Mouse (Mus musculus): ENCODE measurements around the gene Tigd3. TPM values are rescaled to one million over a fixed set of nuclear protein-coding genes. Genes with fewer than 3 reads are reported as not detected.

Gene Tigd3
- polyA plus RNA-seq (2015; fragmentation: Nextera tagmentation; extraction: Ambion mirVana): 2.5 and 3.2 TPM in 2 replicates

- Histone ChIP-seq H3K4me2 (ENCODE audit: low read depth, low read length) (peak within 1 kb of the TSS; percentile 99), H3K27ac (ENCODE audit: low read length) (no peak within 1 kb of the TSS), H3K9ac (ENCODE audit: low read length) (peak within 1 kb of the TSS; percentile 87), H3K4me1 (replicated peaks; ENCODE audit: control insufficient read depth, insufficient read depth, low read length) (peaks cover 4% of the 10 kb centered on the region; the same call in 1 of the 2 replicates), H3K27me3 (ENCODE audit: control insufficient read depth, insufficient read depth, low read depth, low read length) (no peaks in the 10 kb centered on the region), H3K36me3 (ENCODE audit: control insufficient read depth, insufficient read depth, low read length) (peaks cover 17% of the 10 kb centered on the region), H3K4me3 (ENCODE audit: low read length) (peak within 1 kb of the TSS; percentile 71), H3K9me3 (ENCODE audit: control insufficient read depth, low read length) (no peaks in the 10 kb centered on the region)
- ATAC-seq (ENCODE audit: low read depth): peak; percentile 99
- whole genome bisulfite sequencing: 3% methylated on average over 36 of the region's 36 CpGs
These were observed at the start of gene Tigd3 for GRCm38 (mm10) chr19:5894002-5894678. Tigd3 (minus strand) TSS chr19:5894149.

- peaks cover 39% of the 10 kb centered on the region for H3K4me1 ChIP-seq (replicated peaks; ENCODE audit: control insufficient read depth, insufficient read depth, low read length)
- ATAC-seq (ENCODE audit: low read depth): no peak
- no peak overlapping the region for H3K4me3 ChIP-seq (ENCODE audit: low read length)
- peaks cover 12% of the 10 kb centered on the region for H3K36me3 ChIP-seq (ENCODE audit: control insufficient read depth, insufficient read depth, low read length)
- no peak overlapping the region for H3K4me2 ChIP-seq (ENCODE audit: low read depth, low read length)
- H3K9ac ChIP-seq (ENCODE audit: low read length): no peak overlapping the region
- no peaks in the 10 kb centered on the region for H3K9me3 ChIP-seq (ENCODE audit: control insufficient read depth, low read length)
- WGBS: 89% methylated on average over 15 of the region's 15 CpGs
- H3K27ac ChIP-seq (ENCODE audit: low read length): no peak overlapping the region
- H3K27me3 ChIP-seq (ENCODE audit: control insufficient read depth, insufficient read depth, low read depth, low read length): no peaks in the 10 kb centered on the region
These were observed 49.5 kb upstream of the Tigd3 start for GRCm38 (mm10) chr19:5943404-5943803.

DNA sequence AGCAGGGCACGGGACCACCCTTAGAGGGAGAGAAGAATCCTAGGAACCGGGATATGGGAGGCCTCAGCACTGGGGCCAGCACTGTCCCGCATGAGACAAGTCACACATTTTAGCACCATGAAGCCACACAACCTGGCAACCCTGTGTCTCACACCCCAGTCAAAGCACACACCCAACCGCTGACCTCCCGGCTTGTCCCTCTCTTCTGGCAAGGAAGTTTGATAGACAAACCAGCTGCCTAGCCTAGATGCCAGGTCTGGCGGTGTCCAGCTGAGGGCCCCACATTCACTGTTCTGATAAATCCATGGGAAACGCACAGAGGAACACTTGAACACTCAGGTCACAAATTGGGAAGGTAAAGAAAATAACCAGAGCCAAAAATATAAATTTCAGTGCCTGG is 48.6 kb upstream of the Tigd3 start:
- Histone ChIP-seq H3K36me3 (ENCODE audit: control insufficient read depth, insufficient read depth, low read length) (peaks cover 10% of the 10 kb centered on the region), H3K27ac (ENCODE audit: low read length) (no peak overlapping the region)
- ATAC-seq (ENCODE audit: low read depth): no peak

GRCm38 (mm10) chr19:5940656-5941055 is 46.7 kb upstream of the Tigd3 start:
- 81% methylated on average over 10 of the region's 10 CpGs for WGBS
- H3K27me3 ChIP-seq (ENCODE audit: control insufficient read depth, insufficient read depth, low read depth, low read length): no peaks in the 10 kb centered on the region
- H3K27ac ChIP-seq (ENCODE audit: low read length): peak overlapping the region; percentile 80
- peaks cover 52% of the 10 kb centered on the region for H3K4me1 ChIP-seq (replicated peaks; ENCODE audit: control insufficient read depth, insufficient read depth, low read length)
- H3K9me3 ChIP-seq (ENCODE audit: control insufficient read depth, low read length): no peaks in the 10 kb centered on the region
- no peak overlapping the region for H3K4me3 ChIP-seq (ENCODE audit: low read length)
- no peak overlapping the region for H3K4me2 ChIP-seq (ENCODE audit: low read depth, low read length)
- H3K36me3 ChIP-seq (ENCODE audit: control insufficient read depth, insufficient read depth, low read length): peaks cover 10% of the 10 kb centered on the region
- no peak for ATAC-seq (ENCODE audit: low read depth)
- H3K9ac ChIP-seq (ENCODE audit: low read length): no peak overlapping the region

More for the DNA sequence above, 48.6 kb upstream of the Tigd3 start:
- peaks cover 47% of the 10 kb centered on the region for H3K4me1 ChIP-seq (replicated peaks; ENCODE audit: control insufficient read depth, insufficient read depth, low read length)
- H3K4me2 ChIP-seq (ENCODE audit: low read depth, low read length): no peak overlapping the region
- WGBS: 82% methylated on average over 7 of the region's 7 CpGs
- H3K27me3 ChIP-seq (ENCODE audit: control insufficient read depth, insufficient read depth, low read depth, low read length): no peaks in the 10 kb centered on the region
- H3K9ac ChIP-seq (ENCODE audit: low read length): no peak overlapping the region
- no peaks in the 10 kb centered on the region for H3K9me3 ChIP-seq (ENCODE audit: control insufficient read depth, low read length)
- no peak overlapping the region for H3K4me3 ChIP-seq (ENCODE audit: low read length)

DNA sequence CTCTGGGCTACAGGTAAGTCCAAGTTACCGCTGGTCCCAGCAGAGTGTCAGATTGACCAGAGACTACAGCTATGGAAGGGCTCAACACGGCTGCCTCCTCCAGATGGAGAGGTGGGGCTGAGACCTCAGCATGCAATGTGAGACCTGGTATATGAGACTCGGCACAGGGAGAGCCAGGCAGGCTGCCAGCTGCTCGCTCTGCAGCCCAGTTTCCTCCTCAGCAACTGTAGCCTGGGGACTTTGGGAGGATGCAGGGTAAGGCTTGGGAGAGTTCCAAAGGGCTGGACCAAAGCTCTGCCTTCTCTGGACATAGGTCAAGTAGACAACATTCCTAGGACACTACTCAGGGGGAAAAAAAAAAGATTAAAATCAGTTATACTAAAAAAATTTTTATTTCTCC is 46.2 kb upstream of the Tigd3 start:
- H3K9ac ChIP-seq (ENCODE audit: low read length): no peak overlapping the region
- ATAC-seq (ENCODE audit: low read depth): peak; percentile 34
- no peaks in the 10 kb centered on the region for H3K27me3 ChIP-seq (ENCODE audit: control insufficient read depth, insufficient read depth, low read depth, low read length)
- H3K4me1 ChIP-seq (replicated peaks; ENCODE audit: control insufficient read depth, insufficient read depth, low read length): peaks cover 52% of the 10 kb centered on the region
- no peak overlapping the region for H3K4me3 ChIP-seq (ENCODE audit: low read length)
- H3K36me3 ChIP-seq (ENCODE audit: control insufficient read depth, insufficient read depth, low read length): peaks cover 10% of the 10 kb centered on the region
- H3K4me2 ChIP-seq (ENCODE audit: low read depth, low read length): no peak overlapping the region
- no peaks in the 10 kb centered on the region for H3K9me3 ChIP-seq (ENCODE audit: control insufficient read depth, low read length)
- H3K27ac ChIP-seq (ENCODE audit: low read length): peak overlapping the region; percentile 80
- 42% methylated on average over 4 of the region's 4 CpGs for WGBS

- peaks cover 10% of the 10 kb centered on the region for H3K36me3 ChIP-seq (ENCODE audit: control insufficient read depth, insufficient read depth, low read length)
- H3K9me3 ChIP-seq (ENCODE audit: control insufficient read depth, low read length): no peaks in the 10 kb centered on the region
- no peaks in the 10 kb centered on the region for H3K27me3 ChIP-seq (ENCODE audit: control insufficient read depth, insufficient read depth, low read depth, low read length)
- H3K4me1 ChIP-seq (replicated peaks; ENCODE audit: control insufficient read depth, insufficient read depth, low read length): peaks cover 52% of the 10 kb centered on the region
- H3K4me3 ChIP-seq (ENCODE audit: low read length): no peak overlapping the region
- no peak for ATAC-seq (ENCODE audit: low read depth)
- no peak overlapping the region for H3K4me2 ChIP-seq (ENCODE audit: low read depth, low read length)
- H3K9ac ChIP-seq (ENCODE audit: low read length): no peak overlapping the region
- WGBS: 80% methylated on average over 5 of the region's 5 CpGs
- peak overlapping the region; percentile 62 for H3K27ac ChIP-seq (ENCODE audit: low read length)
These were observed 45.8 kb upstream of the Tigd3 start for GRCm38 (mm10) chr19:5939715-5940114.

- no peak overlapping the region for H3K9ac ChIP-seq (ENCODE audit: low read length)
- H3K36me3 ChIP-seq (ENCODE audit: control insufficient read depth, insufficient read depth, low read length): peaks cover 10% of the 10 kb centered on the region
- no peak for ATAC-seq (ENCODE audit: low read depth)
- peak overlapping the region; percentile 80 for H3K27ac ChIP-seq (ENCODE audit: low read length)
- H3K27me3 ChIP-seq (ENCODE audit: control insufficient read depth, insufficient read depth, low read depth, low read length): no peaks in the 10 kb centered on the region
- WGBS: 84% methylated on average over 6 of the region's 6 CpGs
- H3K9me3 ChIP-seq (ENCODE audit: control insufficient read depth, low read length): no peaks in the 10 kb centered on the region
- peaks cover 45% of the 10 kb centered on the region for H3K4me1 ChIP-seq (replicated peaks; ENCODE audit: control insufficient read depth, insufficient read depth, low read length)
- no peak overlapping the region for H3K4me2 ChIP-seq (ENCODE audit: low read depth, low read length)
- H3K4me3 ChIP-seq (ENCODE audit: low read length): no peak overlapping the region
These were observed 44.6 kb upstream of the Tigd3 start for GRCm38 (mm10) chr19:5938516-5938915.

GRCm38 (mm10) chr19:5937836-5938406 is 44.0 kb upstream of the Tigd3 start:
- peaks cover 45% of the 10 kb centered on the region for H3K4me1 ChIP-seq (replicated peaks; ENCODE audit: control insufficient read depth, insufficient read depth, low read length)
- peak overlapping the region; percentile 52 for H3K9ac ChIP-seq (ENCODE audit: low read length)
- ATAC-seq (ENCODE audit: low read depth): peak; percentile 31
- H3K27ac ChIP-seq (ENCODE audit: low read length): peak overlapping the region; percentile 80
- H3K4me2 ChIP-seq (ENCODE audit: low read depth, low read length): peak overlapping the region; percentile 27
- peaks cover 10% of the 10 kb centered on the region for H3K36me3 ChIP-seq (ENCODE audit: control insufficient read depth, insufficient read depth, low read length)
- H3K4me3 ChIP-seq (ENCODE audit: low read length): peak overlapping the region; percentile 15; the same call in 1 of the 2 replicates
- H3K27me3 ChIP-seq (ENCODE audit: control insufficient read depth, insufficient read depth, low read depth, low read length): no peaks in the 10 kb centered on the region
- 10% methylated on average over 14 of the region's 14 CpGs for WGBS
- no peaks in the 10 kb centered on the region for H3K9me3 ChIP-seq (ENCODE audit: control insufficient read depth, low read length)

DNA sequence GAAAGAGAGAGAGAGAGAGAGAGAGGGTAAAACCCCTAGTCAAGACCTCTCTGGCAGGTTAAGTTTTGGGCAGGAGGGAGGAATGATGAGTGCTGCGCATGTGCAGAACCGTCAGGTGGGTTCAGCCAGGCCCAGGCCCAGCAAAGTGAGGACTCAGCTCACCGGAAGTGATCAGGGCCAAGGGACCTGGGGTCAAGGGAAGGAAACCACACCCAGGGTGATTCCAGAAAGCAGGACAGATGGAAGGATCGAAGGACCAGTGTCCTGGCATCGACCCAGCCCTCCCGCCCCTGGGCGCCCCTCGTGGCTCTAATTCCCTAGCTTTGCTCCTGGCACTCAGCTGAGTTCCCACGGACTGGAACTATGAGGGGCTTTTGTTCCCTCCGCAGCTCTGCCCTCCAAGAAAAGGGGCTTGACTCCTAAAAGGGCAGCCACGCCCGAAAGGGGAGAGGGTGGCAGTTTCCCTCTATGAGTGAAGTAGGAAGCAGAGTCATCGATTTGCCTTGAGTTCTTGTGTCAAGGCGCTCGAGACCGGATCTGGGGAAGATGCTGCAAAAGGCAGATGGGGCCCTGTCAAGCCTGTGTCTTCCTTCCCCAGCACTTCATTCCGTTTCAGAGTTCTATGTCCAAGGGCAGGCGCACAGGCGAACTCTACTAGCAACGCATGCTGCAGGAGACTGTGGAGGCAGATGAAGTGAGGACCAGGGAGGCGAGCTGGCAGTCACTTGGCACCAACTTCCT is 43.3 kb upstream of the Tigd3 start:
- 58% methylated on average over 21 of the region's 21 CpGs for WGBS
- Histone ChIP-seq H3K4me2 (ENCODE audit: low read depth, low read length) (0 out of 2 replicates have a peak overlapping the region, but pooled peaks have one; percentile 27), H3K36me3 (ENCODE audit: control insufficient read depth, insufficient read depth, low read length) (peaks cover 10% of the 10 kb centered on the region), H3K9ac (ENCODE audit: low read length) (no peak overlapping the region), H3K27ac (ENCODE audit: low read length) (peak overlapping the region; percentile 80), H3K27me3 (ENCODE audit: control insufficient read depth, insufficient read depth, low read depth, low read length) (no peaks in the 10 kb centered on the region), H3K4me1 (replicated peaks; ENCODE audit: control insufficient read depth, insufficient read depth, low read length) (peaks cover 45% of the 10 kb centered on the region), H3K4me3 (ENCODE audit: low read length) (no peak overlapping the region), H3K9me3 (ENCODE audit: control insufficient read depth, low read length) (no peaks in the 10 kb centered on the region)
- ATAC-seq (ENCODE audit: low read depth): peak; percentile 41
